Mouse (Mus musculus): ENCODE results near the gene Sox9.

Gene Sox9

DNA sequence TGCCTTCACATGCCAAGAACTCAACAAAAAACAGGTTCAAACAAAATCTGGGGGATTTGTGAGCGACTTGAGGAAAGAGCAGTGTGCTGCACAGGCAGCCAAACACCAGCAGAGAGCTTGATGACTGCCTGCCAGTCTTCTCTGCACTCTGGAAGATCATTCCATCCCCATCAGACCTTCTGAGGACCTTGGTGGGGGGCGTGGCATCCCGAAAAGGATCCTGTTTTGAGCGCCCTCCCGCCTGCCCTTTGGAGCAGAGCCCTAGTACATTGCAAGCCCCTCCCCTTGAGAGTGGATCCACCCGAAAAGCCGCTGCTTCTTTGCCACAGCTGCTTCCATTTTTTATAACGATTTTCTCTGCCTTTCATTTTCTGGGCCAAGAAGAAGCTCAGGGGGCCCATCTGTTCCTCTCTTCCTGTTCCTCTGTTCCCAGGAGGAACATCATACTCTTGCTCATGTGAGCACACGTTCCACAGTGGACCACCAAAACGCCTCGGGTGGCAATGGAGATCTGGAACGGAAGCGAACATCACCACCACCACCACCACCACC lies 16.9 kb downstream of the Sox9 start:
- no peak for DNase-seq (ENCODE audit: low spot score)

DNA sequence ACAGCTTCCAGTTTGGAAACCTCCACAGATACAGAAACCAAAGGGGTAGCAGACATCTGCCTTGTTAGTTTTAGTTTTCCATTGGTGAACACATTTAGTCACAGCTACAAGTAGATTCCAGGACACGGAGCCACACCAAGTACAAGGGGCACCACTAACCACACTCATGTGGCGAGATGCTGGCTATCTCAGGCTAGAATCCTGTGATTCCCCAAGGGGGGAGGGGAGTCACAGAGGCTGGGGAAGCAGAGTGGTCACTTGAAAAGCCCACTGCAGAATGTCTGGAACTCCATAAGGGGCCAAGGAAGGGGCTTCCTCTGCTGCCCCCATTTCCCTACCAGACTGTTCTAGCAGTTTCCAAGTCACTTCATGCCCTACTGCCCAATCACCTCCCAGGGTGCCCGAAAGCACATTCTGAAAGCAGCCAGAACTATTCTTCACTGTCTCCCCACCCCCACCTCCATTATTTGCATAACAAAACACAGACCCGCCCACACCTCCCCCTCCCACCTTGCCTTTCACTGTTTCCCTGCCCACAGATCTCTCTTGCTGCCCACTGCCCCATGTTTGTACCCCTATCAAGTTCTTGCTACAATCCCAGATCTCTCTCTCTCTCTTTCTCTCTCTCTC lies 19.3 kb downstream of the Sox9 start:
- no peak for DNase-seq (ENCODE audit: low spot score)

GRCm38 (mm10) chr11:112807838-112808506 lies 25.9 kb downstream of the Sox9 start:
- DNase-seq (ENCODE audit: low spot score): no peak

DNA sequence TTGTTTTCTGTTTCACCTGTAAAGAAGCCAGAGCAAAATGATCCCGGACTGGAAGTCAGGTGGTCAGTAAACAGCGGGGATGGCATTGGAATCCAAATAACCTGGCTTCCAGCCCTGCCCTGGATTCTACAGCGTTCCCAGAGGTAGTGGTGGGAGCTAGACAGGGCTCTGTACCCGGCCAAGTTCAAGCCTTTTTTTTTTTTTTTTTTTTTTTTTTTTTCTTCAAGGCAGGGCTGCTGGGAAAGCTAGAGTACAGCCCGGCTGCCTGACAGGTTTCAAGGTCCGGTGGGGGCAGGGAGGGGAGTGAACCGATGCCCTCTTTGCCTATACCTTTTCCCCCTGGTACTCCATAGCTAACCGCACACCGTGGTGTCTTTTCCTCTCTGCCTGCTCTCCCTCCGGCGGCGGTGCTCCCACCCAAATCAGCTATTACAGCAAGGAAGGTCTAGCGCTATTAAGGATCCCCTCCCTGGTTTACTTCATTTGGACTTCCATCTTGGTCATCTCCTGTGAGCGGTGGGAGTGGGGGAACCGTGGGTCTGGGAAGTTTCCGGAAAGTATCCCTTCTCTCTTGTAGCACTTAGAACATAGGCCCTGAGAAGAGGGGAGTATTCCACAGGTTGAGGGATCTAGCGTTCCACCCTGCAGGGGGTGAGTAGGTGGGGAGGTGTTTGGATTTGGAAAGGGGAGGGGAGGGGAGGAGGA lies 28.6 kb downstream of the Sox9 start:
- no peak for DNase-seq (ENCODE audit: low spot score)

DNA sequence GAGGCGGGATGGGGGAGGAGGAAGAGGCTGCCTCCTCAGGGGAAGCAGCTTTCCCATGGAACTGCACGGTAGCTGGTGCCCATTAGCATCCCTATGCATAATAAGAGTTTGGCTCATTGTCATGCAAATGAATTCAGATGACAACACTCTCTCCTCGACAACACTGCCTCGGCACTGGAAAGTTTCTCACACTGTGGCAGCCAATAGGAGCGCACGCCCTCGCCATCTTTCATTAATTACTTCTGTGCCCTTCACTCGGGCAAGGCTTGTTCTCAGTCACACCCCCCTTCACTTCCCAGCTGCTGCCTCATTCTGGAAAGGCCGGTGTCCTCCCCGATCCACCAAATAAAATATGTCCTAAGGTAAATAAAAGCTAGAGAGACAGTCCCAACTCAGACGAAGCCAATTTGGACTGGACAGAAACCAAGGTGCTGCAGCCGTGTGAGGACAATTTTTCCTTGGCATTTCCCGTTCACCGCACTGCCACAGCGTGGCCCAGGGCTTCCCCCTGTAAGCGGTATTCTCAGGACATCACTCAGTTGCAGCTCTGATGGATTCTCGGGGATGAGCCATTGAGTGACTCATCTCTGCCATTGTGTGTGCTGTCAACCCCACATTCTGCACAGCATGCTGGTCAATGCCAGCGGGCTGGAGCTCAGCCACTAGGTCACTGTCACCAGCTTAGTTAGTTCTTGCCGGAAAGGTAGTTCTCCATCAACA lies 29.3 kb downstream of the Sox9 start:
- no peak for DNase-seq (ENCODE audit: low spot score)

- no peak for DNase-seq (ENCODE audit: low spot score)
Observed at GRCm38 (mm10) chr11:112817829-112818650, 36.0 kb downstream of the Sox9 start.

DNA sequence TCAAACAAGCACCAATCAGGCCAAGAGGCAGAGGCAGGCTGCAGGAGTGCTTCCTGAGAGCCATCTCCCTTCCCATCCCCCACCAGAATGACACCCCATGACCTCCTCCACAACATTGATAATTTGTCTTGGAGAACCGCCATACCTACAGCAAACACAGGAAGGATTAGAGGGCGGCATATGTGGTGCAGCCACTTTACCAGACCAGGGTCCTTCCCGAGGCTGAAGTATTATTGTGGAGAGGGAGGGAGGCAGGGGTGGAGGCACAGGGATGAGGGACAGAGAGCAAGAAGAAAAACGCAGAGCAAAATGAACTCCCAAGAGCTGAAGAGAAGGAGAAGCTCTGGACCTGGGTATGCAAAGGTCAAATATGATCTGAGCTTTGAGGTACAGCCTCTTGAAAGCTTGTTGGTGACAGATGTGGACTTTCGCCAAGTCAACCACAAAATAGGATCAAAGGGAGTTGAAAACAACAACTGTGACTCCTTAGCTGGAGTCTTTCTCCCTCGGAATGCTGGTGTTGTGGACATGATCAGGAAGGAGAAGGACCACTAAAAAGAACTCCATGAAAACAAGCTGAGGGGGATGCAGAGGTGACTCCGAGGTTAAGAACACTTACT lies 36.7 kb downstream of the Sox9 start:
- DNase-seq (ENCODE audit: low spot score): no peak

GRCm38 (mm10) chr11:112821536-112821935 lies 39.5 kb downstream of the Sox9 start:
- no peak for DNase-seq (ENCODE audit: low spot score)

GRCm38 (mm10) chr11:112824146-112824545 lies 42.1 kb downstream of the Sox9 start:
- no peak for DNase-seq (ENCODE audit: low spot score)

- DNase-seq (ENCODE audit: low spot score): no peak
Observed at GRCm38 (mm10) chr11:112826193-112827043, 44.4 kb downstream of the Sox9 start.

DNA sequence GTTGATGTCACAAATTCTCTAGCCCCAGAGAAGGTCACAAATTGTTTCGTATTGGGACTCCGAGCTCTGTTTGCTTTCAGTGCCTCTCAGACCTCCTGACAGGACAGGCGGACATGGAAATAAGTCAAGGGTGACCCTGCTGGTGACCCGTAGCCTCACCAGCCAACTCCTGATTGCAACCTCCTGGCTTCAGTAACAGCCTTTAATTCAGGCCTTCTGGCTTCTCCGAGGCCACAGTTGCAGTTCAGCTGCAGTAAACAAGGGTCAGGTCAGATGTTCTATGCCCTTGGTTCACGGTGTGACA lies 45.0 kb downstream of the Sox9 start:
- DNase-seq (ENCODE audit: low spot score): no peak

- DNase-seq (ENCODE audit: low spot score): no peak
Observed at GRCm38 (mm10) chr11:112828553-112829287, 46.7 kb downstream of the Sox9 start.

- DNase-seq (ENCODE audit: low spot score): no peak
Observed at GRCm38 (mm10) chr11:112834245-112835005, 52.4 kb downstream of the Sox9 start.

DNA sequence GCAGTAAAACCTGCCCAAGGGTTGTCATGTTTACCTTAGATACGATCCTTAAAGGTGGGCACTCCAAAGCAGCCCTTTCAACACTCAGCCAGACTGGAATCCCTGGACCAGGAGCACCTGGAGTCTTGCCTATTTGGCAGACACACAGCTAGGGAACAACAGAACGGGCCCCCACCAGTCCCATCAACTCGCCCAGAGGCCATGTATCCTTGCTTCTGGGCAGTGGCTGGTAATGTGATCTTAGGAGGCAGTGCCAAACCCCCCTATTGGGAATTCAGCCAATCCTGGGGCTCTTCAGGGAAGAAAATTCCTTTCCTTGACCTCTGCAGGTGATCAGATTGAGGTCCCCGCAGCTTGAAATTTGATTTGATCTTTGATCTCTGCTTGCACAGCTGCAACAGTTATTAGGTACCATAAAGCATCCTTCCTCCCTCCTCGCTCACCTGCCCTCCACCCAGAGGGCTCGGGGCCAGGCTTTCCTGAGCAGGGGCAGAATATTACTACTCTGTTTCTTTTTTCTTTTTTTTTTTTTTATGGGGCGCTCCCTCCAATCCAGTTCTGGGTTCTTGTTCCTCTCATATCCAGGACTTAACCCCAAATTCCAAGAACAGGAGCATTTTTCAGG lies 53.6 kb downstream of the Sox9 start:
- DNase-seq (ENCODE audit: low spot score): no peak

Data from urinary bladder, postnatal 25 days (tissue).